Mouse (Mus musculus) spleen, adult 2 months (tissue): ENCODE measurements at regions not wholly inside any gene's neighbourhood (a gene's known extent, or its start where the extent isn't known, plus 50 kb on each side); places are given as distances from the start of the nearest gene placed in this dataset.

Experiments used
- CTCF ChIP-seq: fragments of 200-500 bp; IDR thresholded peaks from 2 replicates; pipeline ENCODE4 v1.5.1; 2011; ENCODE audit warnings: mild to moderate bottlenecking, inconsistent platforms; ENCODE audit not compliant: insufficient read depth, insufficient read length, insufficient replicate concordance; ENCODE audit errors: extremely low read depth
- POLR2A ChIP-seq: fragments of 200-500 bp; IDR thresholded peaks from 2 replicates; pipeline ENCODE4 v1.6.1; 2011; ENCODE audit warnings: low read depth, low read length, inconsistent platforms

DNA sequence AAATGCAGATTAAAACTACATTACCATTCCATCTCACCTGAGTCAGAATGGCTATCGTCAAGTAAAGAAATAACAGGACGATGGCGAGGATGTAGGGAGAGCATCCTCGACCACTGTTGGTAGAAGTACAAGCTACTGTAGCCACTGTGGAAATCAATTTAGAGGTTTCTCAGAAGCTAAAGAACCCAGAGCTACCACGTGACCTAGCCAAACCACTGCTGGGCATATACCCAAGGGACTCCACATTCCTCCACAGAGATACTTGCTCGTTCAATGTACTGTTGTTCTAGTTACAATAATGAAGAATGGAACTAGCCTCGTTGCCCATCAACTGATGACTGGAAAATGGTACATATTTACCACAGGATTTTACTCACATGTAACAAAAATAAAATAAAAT is 94.4 kb downstream of the Srek1 start:
- TF ChIP-seq POLR2A (no peak), CTCF (no peak)
